Mouse (Mus musculus): Measurements from ENCODE around the gene Slc16a13.

DNA sequence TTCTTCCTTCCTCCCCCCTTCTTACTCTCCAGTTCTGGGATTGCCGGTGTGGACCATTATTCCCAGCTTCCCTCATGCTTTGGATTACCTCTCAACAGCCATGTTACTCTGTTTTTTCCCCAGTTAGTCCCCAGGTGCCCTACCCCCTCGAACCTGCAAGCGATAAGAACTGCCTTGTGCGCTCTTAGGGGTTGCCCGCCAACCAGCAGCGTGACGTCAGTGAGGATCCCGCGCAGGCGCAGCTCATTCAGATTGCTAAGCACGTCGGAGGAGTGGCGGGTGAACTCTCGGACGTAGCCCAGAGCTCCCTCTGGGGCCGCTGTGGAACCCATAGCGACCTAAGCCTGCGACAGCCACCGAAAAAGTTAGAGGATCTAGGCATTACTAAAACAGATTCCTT, 8.0 kb upstream of the Slc16a13 start:
- TF ChIP-seq CTCF (IDR thresholded peaks at IDR 0.05; ENCODE audit: low read depth) = no peak; the same call in 1 of the 2 replicates
- no peak for TF ChIP-seq EP300 (IDR thresholded peaks at IDR 0.05; ENCODE audit: low read depth)

All from liver, postnatal 0 days (tissue).